8 mouse cellular contexts compared by ENCODE assay signal in the genomic region with DNA sequence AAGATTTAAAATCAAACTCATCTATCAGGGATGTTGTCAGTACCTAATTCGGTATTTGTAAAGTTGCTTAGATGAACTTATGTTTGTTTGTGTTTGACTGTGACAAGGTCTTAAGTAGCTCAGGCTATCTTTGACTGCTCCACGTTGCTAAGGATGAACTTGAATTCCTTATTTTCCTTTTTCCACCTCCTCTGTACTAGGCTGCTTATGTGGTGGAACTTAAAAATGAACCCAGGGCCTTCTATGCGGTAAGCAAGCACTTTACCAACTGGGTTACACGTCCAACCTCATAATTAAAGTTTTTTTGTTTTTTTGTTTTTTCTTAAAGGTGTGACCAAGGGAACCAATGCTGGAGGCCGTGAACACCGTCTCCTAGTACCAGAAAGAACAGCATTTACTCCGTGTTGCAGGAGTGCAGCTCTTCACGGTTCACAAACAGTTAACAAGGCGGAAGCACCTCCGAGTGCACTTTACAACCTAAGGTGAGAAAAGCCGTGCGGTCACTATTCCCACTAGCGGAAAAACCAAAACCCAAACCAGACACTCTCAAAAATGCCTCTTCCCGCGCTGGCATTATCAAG. TPM values are rescaled to one million over a fixed set of nuclear protein-coding genes. Genes with fewer than 3 reads are reported as not detected.
DNase-seq lines count a peak whose midpoint lies in the region; ATAC-seq and TF ChIP-seq lines count a peak whose summit lies in the region.

A gene (plus strand): TSS at position 325 of the 581 bp plus-strand sequence.

- peak within 1 kb of the TSS; percentile 92 for H3K27ac ChIP-seq in lung, embryonic 14.5 days (ENCODE audit: low read depth)
- peak within 1 kb of the TSS; percentile 92 for H3K27ac ChIP-seq in midbrain, embryonic 15.5 days

- H3K4me3 ChIP-seq in lung, embryonic 14.5 days (ENCODE audit: low read depth, low read length), result peak within 1 kb of the TSS; percentile 84
- H3K4me3 ChIP-seq in midbrain, embryonic 15.5 days, result peak within 1 kb of the TSS; percentile 88

- TF ChIP-seq CTCF in lung, embryonic 14.5 days (IDR thresholded peaks at IDR 0.05; ENCODE audit: low read depth), result no peak
- TF ChIP-seq CTCF in brain, embryonic 14.5 days (IDR thresholded peaks at IDR 0.05; ENCODE audit: borderline replicate concordance, extremely low read depth, insufficient read depth, insufficient read length), result no peak

- peak within 1 kb of the TSS; percentile 71 for H3K4me2 ChIP-seq in lung, embryonic 14.5 days
- peak within 1 kb of the TSS; percentile 77 for H3K4me2 ChIP-seq in midbrain, embryonic 15.5 days

- peak within 1 kb of the TSS; percentile 93 for H3K9ac ChIP-seq in lung, embryonic 14.5 days
- H3K9ac ChIP-seq in midbrain, embryonic 15.5 days, result peak within 1 kb of the TSS; percentile 90

- no peaks in the 10 kb centered on the region for H3K27me3 ChIP-seq in lung, embryonic 14.5 days (ENCODE audit: insufficient read depth, low read length)
- 0 out of 2 replicates have a peak, but pooled peaks cover 4% of the 10 kb centered on the region for H3K27me3 ChIP-seq in midbrain, embryonic 15.5 days (replicated peaks)

- WGBS in lung, embryonic 14.5 days, result 3% methylated on average over 15 of the region's 15 CpGs
- 5% methylated on average over 15 of the region's 15 CpGs for WGBS in midbrain, embryonic 15.5 days

- TF ChIP-seq POLR2A in brain, embryonic 14.5 days (IDR thresholded peaks at IDR 0.05; ENCODE audit: borderline replicate concordance, extremely low read depth, insufficient read depth, insufficient read length, poor library complexity, severe bottlenecking), result no peak

- H3K36me3 ChIP-seq in lung, embryonic 14.5 days (ENCODE audit: insufficient read depth), result no peaks in the 10 kb centered on the region
- H3K36me3 ChIP-seq in midbrain, embryonic 15.5 days (replicated peaks), result no peaks in the 10 kb centered on the region

- H3K4me1 ChIP-seq in lung, embryonic 14.5 days (ENCODE audit: insufficient read depth), result 0 out of 2 replicates have a peak, but pooled peaks cover 4% of the 10 kb centered on the region
- H3K4me1 ChIP-seq in midbrain, embryonic 15.5 days, result peaks cover 10% of the 10 kb centered on the region

- DNase-seq in lung, embryonic 14.5 days, result no peak
- no peak for DNase-seq in lung, postnatal 14 days
- no peak for DNase-seq in brain, embryonic 14.5 days (ENCODE audit: low read depth)
- no peak for DNase-seq in gastrocnemius, postnatal 4 days (ENCODE audit: low spot score in 2 of 2)
- peak in 1 of 2 experiments; percentile 63 for DNase-seq in layer of hippocampus, postnatal 25 days (ENCODE audit: extremely low spot score in 1 of 2, low spot score in 1 of 2)
- no peak for DNase-seq in cerebellum, postnatal 14 days
- DNase-seq in urinary bladder, postnatal 4 days (ENCODE audit: low spot score in 2 of 2), result no peak

- peak; percentile 52 for ATAC-seq in lung, embryonic 14.5 days (ENCODE audit: insufficient read depth)
- ATAC-seq in midbrain, embryonic 15.5 days (replicated peaks), result peak; percentile 53

- no peaks in the 10 kb centered on the region for H3K9me3 ChIP-seq in lung, embryonic 14.5 days (ENCODE audit: low read depth, low read length)
- H3K9me3 ChIP-seq in midbrain, embryonic 15.5 days, result no peaks in the 10 kb centered on the region

RNA-seq across cellular contexts. Expression of the gene that starts here (rescaled TPM):
- 33.1 and 36.4 TPM in 2 replicates for polyA plus RNA-seq in lung, embryonic 14.5 days (2014; fragmentation: Nextera tagmentation; extraction: Ambion mirVana)
- 34.9 and 38.1 TPM in 2 replicates for polyA plus RNA-seq in brain, embryonic 14.5 days (2012; rRNA removed)
- total RNA-seq in gastrocnemius, postnatal 4 days (2021), result 10 to 100 TPM; 22.8 to 32.0 TPM
- 10 to 100 TPM; 48.8 to 70.9 TPM for total RNA-seq in layer of hippocampus, postnatal 25 days (2021)
- polyA plus RNA-seq in midbrain, embryonic 15.5 days (2015; fragmentation: Nextera tagmentation; extraction: Ambion mirVana), result 35.3 and 37.1 TPM in 2 replicates
